Mouse (Mus musculus): ENCODE results near the gene Kazald1.

- TF ChIP-seq CTCF (IDR thresholded peaks at IDR 0.05; ENCODE audit: low read depth) = no peak
- no peak for TF ChIP-seq EP300 (IDR thresholded peaks at IDR 0.05; ENCODE audit: low read depth)
Measured at GRCm38 (mm10) chr19:45044389-45044927, 30.6 kb upstream of the Kazald1 start.

Measured in heart, postnatal 0 days (tissue).